Mouse (Mus musculus): ENCODE results near the gene Atf6.

Gene Atf6

GRCm38 (mm10) chr1:170721560-170721959 is 146.0 kb downstream of the Atf6 start:
- in situ Hi-C loops (cut with MboI, MseI), result no loop called here

GRCm38 (mm10) chr1:170718133-170718810 is 149.3 kb downstream of the Atf6 start:
- in situ Hi-C loops (cut with MboI, MseI), result no loop called here

GRCm38 (mm10) chr1:170717241-170717828 is 150.2 kb downstream of the Atf6 start:
- in situ Hi-C loops (cut with MboI, MseI), result no loop called here

GRCm38 (mm10) chr1:170711731-170712130 is 155.8 kb downstream of the Atf6 start:
- in situ Hi-C loops (cut with MboI, MseI), result no loop called here

- in situ Hi-C loops (cut with MboI, MseI), result no loop called here
Observed at GRCm38 (mm10) chr1:170709969-170710368, 157.6 kb downstream of the Atf6 start.

GRCm38 (mm10) chr1:170709481-170709880 is 158.1 kb downstream of the Atf6 start:
- in situ Hi-C loops (cut with MboI, MseI), result no loop called here

- in situ Hi-C loops (cut with MboI, MseI), result no loop called here
Observed at GRCm38 (mm10) chr1:170709034-170709433, 158.5 kb downstream of the Atf6 start.

- in situ Hi-C loops (cut with MboI, MseI), result no loop called here
Observed at GRCm38 (mm10) chr1:170706046-170706445, 161.5 kb downstream of the Atf6 start.

- in situ Hi-C loops (cut with MboI, MseI), result no loop called here
Observed at GRCm38 (mm10) chr1:170704911-170705594, 162.5 kb downstream of the Atf6 start.

GRCm38 (mm10) chr1:170704103-170704502 is 163.5 kb downstream of the Atf6 start:
- in situ Hi-C loops (cut with MboI, MseI), result no loop called here

- in situ Hi-C loops (cut with MboI, MseI), result no loop called here
Observed at GRCm38 (mm10) chr1:170702958-170703357, 164.6 kb downstream of the Atf6 start.

- in situ Hi-C loops (cut with MboI, MseI), result no loop called here
Observed at GRCm38 (mm10) chr1:170702263-170702662, 165.3 kb downstream of the Atf6 start.

- in situ Hi-C loops (cut with MboI, MseI), result no loop called here
Observed at GRCm38 (mm10) chr1:170701582-170701981, 166.0 kb downstream of the Atf6 start.

GRCm38 (mm10) chr1:170701178-170701577 is 166.4 kb downstream of the Atf6 start:
- in situ Hi-C loops (cut with MboI, MseI), result no loop called here

GRCm38 (mm10) chr1:170700496-170701027 is 167.0 kb downstream of the Atf6 start:
- in situ Hi-C loops (cut with MboI, MseI), result no loop called here

GRCm38 (mm10) chr1:170699553-170699952 is 168.0 kb downstream of the Atf6 start:
- in situ Hi-C loops (cut with MboI, MseI), result no loop called here

GRCm38 (mm10) chr1:170698771-170699170 is 168.8 kb downstream of the Atf6 start:
- in situ Hi-C loops (cut with MboI, MseI), result no loop called here

GRCm38 (mm10) chr1:170697771-170698356 is 169.7 kb downstream of the Atf6 start:
- in situ Hi-C loops (cut with MboI, MseI), result no loop called here

GRCm38 (mm10) chr1:170696996-170697395 is 170.6 kb downstream of the Atf6 start:
- in situ Hi-C loops (cut with MboI, MseI), result no loop called here

GRCm38 (mm10) chr1:170695326-170695725 is 172.2 kb downstream of the Atf6 start:
- in situ Hi-C loops (cut with MboI, MseI), result no loop called here

GRCm38 (mm10) chr1:170694821-170695291 is 172.7 kb downstream of the Atf6 start:
- in situ Hi-C loops (cut with MboI, MseI), result no loop called here

GRCm38 (mm10) chr1:170691301-170691700 is 176.3 kb downstream of the Atf6 start:
- in situ Hi-C loops (cut with MboI, MseI), result no loop called here
